Mouse (Mus musculus): Measurements from ENCODE around the gene C1ql1.
A peak's percentile ranks its signal among the peaks of the same experiment; 100 is the strongest.

The C1ql1 gene

GRCm38 (mm10) chr11:102958431-102958830 lies 11.9 kb upstream of the C1ql1 start:
- DNase-seq (ENCODE audit: low spot score in 2 of 2), result no peak

- no peak for DNase-seq (ENCODE audit: low spot score in 2 of 2)
Measured at GRCm38 (mm10) chr11:102957692-102958091, 11.2 kb upstream of the C1ql1 start.

GRCm38 (mm10) chr11:102956962-102957614 lies 10.6 kb upstream of the C1ql1 start:
- DNase-seq (ENCODE audit: low spot score in 2 of 2), result no peak

- no peak for DNase-seq (ENCODE audit: low spot score in 2 of 2)
Measured at GRCm38 (mm10) chr11:102952922-102953321, 6.4 kb upstream of the C1ql1 start.

- DNase-seq (ENCODE audit: low spot score in 2 of 2), result no peak
Measured at GRCm38 (mm10) chr11:102948043-102948961, 1.8 kb upstream of the C1ql1 start.

GRCm38 (mm10) chr11:102946992-102947343 lies 480 bp upstream of the C1ql1 start:
- no peak for DNase-seq (ENCODE audit: low spot score in 2 of 2)

- DNase-seq (ENCODE audit: low spot score in 2 of 2), result no peak
Measured at GRCm38 (mm10) chr11:102945306-102946264, 903 bp downstream of the C1ql1 start.

- no peak for DNase-seq (ENCODE audit: low spot score in 2 of 2)
Measured at GRCm38 (mm10) chr11:102941236-102941635, 5.3 kb downstream of the C1ql1 start.

GRCm38 (mm10) chr11:102939024-102939675 lies 7.3 kb downstream of the C1ql1 start:
- no peak for DNase-seq (ENCODE audit: low spot score in 2 of 2)

GRCm38 (mm10) chr11:102937529-102938182 lies 8.8 kb downstream of the C1ql1 start:
- no peak for DNase-seq (ENCODE audit: low spot score in 2 of 2)

GRCm38 (mm10) chr11:102936272-102936671 lies 10.2 kb downstream of the C1ql1 start:
- DNase-seq (ENCODE audit: low spot score in 2 of 2), result no peak

GRCm38 (mm10) chr11:102930672-102931071 lies 15.8 kb downstream of the C1ql1 start:
- no peak for DNase-seq (ENCODE audit: low spot score in 2 of 2)

- DNase-seq (ENCODE audit: low spot score in 2 of 2), result no peak
Measured at GRCm38 (mm10) chr11:102925351-102925717, 21.2 kb downstream of the C1ql1 start.

- DNase-seq (ENCODE audit: low spot score in 2 of 2), result peak; percentile 69 to 94
Measured at GRCm38 (mm10) chr11:102924557-102925350, 21.7 kb downstream of the C1ql1 start, which contains the start of gene Kif18b. TSS of gene Kif18b (minus strand) at chr11:102925124.

- DNase-seq (ENCODE audit: low spot score in 2 of 2), result no peak
Measured at GRCm38 (mm10) chr11:102921491-102921890, 25.0 kb downstream of the C1ql1 start.

GRCm38 (mm10) chr11:102918077-102918476 lies 28.4 kb downstream of the C1ql1 start:
- DNase-seq (ENCODE audit: low spot score in 2 of 2), result no peak

GRCm38 (mm10) chr11:102915380-102915779 lies 31.1 kb downstream of the C1ql1 start:
- no peak for DNase-seq (ENCODE audit: low spot score in 2 of 2)

GRCm38 (mm10) chr11:102911376-102911775 lies 35.1 kb downstream of the C1ql1 start:
- DNase-seq (ENCODE audit: low spot score in 2 of 2), result no peak

GRCm38 (mm10) chr11:102903654-102904053 lies 42.8 kb downstream of the C1ql1 start:
- DNase-seq (ENCODE audit: low spot score in 2 of 2), result no peak

GRCm38 (mm10) chr11:102902107-102902506 lies 44.4 kb downstream of the C1ql1 start:
- DNase-seq (ENCODE audit: low spot score in 2 of 2), result no peak

Data from left cerebral cortex, adult 9 months (tissue).